Mouse (Mus musculus) MEL (cell line): ENCODE results near the gene Entpd8. TPM values are rescaled to one million over a fixed set of nuclear protein-coding genes. Genes with fewer than 3 reads are reported as not detected.

Experiments used
- DNase-seq: peaks from one replicate; pipeline ENCODE4 v3.0.0; 2011; ENCODE audit warnings: low read depth, low spot score
- H3K27ac ChIP-seq: 2 replicates; pipeline ENCODE4 v1.5.1; 2012; ENCODE audit warnings: low read depth, mild to moderate bottlenecking, control low read depth, low read length, moderate library complexity; ENCODE audit not compliant: control insufficient read depth
- H3K27me3 ChIP-seq, 2 experiments: fragments of 150-350 bp in 1 of 2; sonication (generic) in 1 of 2; 2 replicates each; pipeline ENCODE4 v1.6.1; 2012; ENCODE audit warnings: low read length in 2 of 2, mild to moderate bottlenecking in 2 of 2, improper control_type of control experiment in 1 of 2, moderate library complexity in 1 of 2; ENCODE audit not compliant: insufficient read depth in 2 of 2, control insufficient read depth in 1 of 2
- H3K36me3 ChIP-seq, 2 experiments: 2 replicates each; pipeline ENCODE4 v1.6.1; 2012 to 2014; ENCODE audit warnings: low read length in 2 of 2, improper control_type of control experiment in 1 of 2, inconsistent platforms in 1 of 2, mild to moderate bottlenecking in 1 of 2; ENCODE audit not compliant: insufficient read depth in 2 of 2, control insufficient read depth in 1 of 2
- H3K4me1 ChIP-seq, 2 experiments: fragments of 150-350 bp in 1 of 2; sonication (generic) in 1 of 2; 2 replicates each; pipeline ENCODE4 v1.6.1; 2012; ENCODE audit warnings: low read length in 2 of 2, improper control_type of control experiment in 1 of 2, mild to moderate bottlenecking in 1 of 2; ENCODE audit not compliant: insufficient read depth in 2 of 2, control insufficient read depth in 1 of 2
- H3K4me3 ChIP-seq, 2 experiments: fragments of 150-350 bp in 1 of 2; sonication (generic) in 1 of 2; 2 replicates each; pipeline ENCODE4 v1.5.1; 2012; ENCODE audit warnings: low read depth in 2 of 2, low read length in 2 of 2, mild to moderate bottlenecking in 2 of 2, moderate library complexity in 2 of 2, control low read depth in 1 of 2, improper control_type of control experiment in 1 of 2; ENCODE audit not compliant: control insufficient read depth in 1 of 2, insufficient read depth in 1 of 2
- H3K79me2 ChIP-seq: 2 replicates; pipeline ENCODE4 v1.6.1; 2012; ENCODE audit warnings: mild to moderate bottlenecking, low read length, moderate library complexity; ENCODE audit not compliant: control insufficient read depth, poor library complexity, insufficient read depth
- H3K9ac ChIP-seq: 2 replicates; pipeline ENCODE4 v1.6.1; 2012; ENCODE audit warnings: low read depth, mild to moderate bottlenecking, control low read depth, low read length, moderate library complexity; ENCODE audit not compliant: control insufficient read depth, poor library complexity, severe bottlenecking
- H3K9me3 ChIP-seq: fragments of 150-350 bp; sonication (generic); replicated peaks from 2 replicates; pipeline ENCODE4 v1.6.1; 2012; ENCODE audit warnings: mild to moderate bottlenecking, low read length, improper control_type of control experiment, moderate library complexity; ENCODE audit not compliant: insufficient read depth
- BHLHE40 ChIP-seq: IDR thresholded peaks from 2 replicates; pipeline ENCODE4 v1.6.1; 2012; ENCODE audit warnings: low read depth, mild to moderate bottlenecking, inconsistent platforms, low read length, improper control_type of control experiment, borderline replicate concordance
- CHD1 ChIP-seq: IDR thresholded peaks from 2 replicates; pipeline ENCODE4 v1.6.1; 2012; ENCODE audit warnings: low read depth, mild to moderate bottlenecking, inconsistent platforms, low read length, improper control_type of control experiment
- CTCF ChIP-seq, 3 experiments: IDR thresholded peaks in 2 of 3; conservative IDR thresholded peaks in 1 of 3; 2 replicates each; pipeline ENCODE4 v1.5.1; 2011 to 2012; ENCODE audit warnings: low read length in 3 of 3, low read depth in 2 of 3, mild to moderate bottlenecking in 2 of 3, improper control_type of control experiment in 1 of 3, inconsistent platforms in 1 of 3, mixed read lengths in 1 of 3, moderate library complexity in 1 of 3; ENCODE audit not compliant: control insufficient read depth in 1 of 3, insufficient read depth in 1 of 3, poor library complexity in 1 of 3, severe bottlenecking in 1 of 3
- E2F4 ChIP-seq: IDR thresholded peaks from 2 replicates; pipeline ENCODE4 v1.6.1; 2011; ENCODE audit warnings: low read depth, low read length, improper control_type of control experiment, borderline replicate concordance
- ELF1 ChIP-seq: IDR thresholded peaks from 2 replicates; pipeline ENCODE4 v1.6.1; 2014; ENCODE audit warnings: low read depth, mild to moderate bottlenecking, inconsistent platforms, low read length, improper control_type of control experiment, moderate library complexity
- ETS1 ChIP-seq: IDR thresholded peaks from 2 replicates; pipeline ENCODE4 v1.6.1; 2012; ENCODE audit warnings: low read depth, mild to moderate bottlenecking, inconsistent platforms, low read length, improper control_type of control experiment, moderate library complexity
- GABPA ChIP-seq: IDR thresholded peaks from 2 replicates; pipeline ENCODE4 v1.6.1; 2012; ENCODE audit warnings: low read depth, mild to moderate bottlenecking, inconsistent platforms, low read length, improper control_type of control experiment, moderate library complexity
- HCFC1 ChIP-seq: IDR thresholded peaks from 2 replicates; pipeline ENCODE4 v1.6.1; 2012; ENCODE audit warnings: low read depth, mild to moderate bottlenecking, inconsistent platforms, low read length, improper control_type of control experiment, moderate library complexity
- JUND ChIP-seq: IDR thresholded peaks from 2 replicates; pipeline ENCODE4 v1.6.1; 2011; ENCODE audit warnings: low read depth, mild to moderate bottlenecking, improper control_type of control experiment, low read length
- KAT2A ChIP-seq: conservative IDR thresholded peaks from 2 replicates; pipeline ENCODE4 v1.6.1; 2012; ENCODE audit warnings: low read depth, low read length, improper control_type of control experiment, inconsistent platforms
- MAFK ChIP-seq: IDR thresholded peaks from 2 replicates; pipeline ENCODE4 v1.6.1; 2011; ENCODE audit warnings: low read depth, mild to moderate bottlenecking, low read length, improper control_type of control experiment, borderline replicate concordance
- MAX ChIP-seq: IDR thresholded peaks from 2 replicates; pipeline ENCODE4 v1.6.1; 2011; ENCODE audit warnings: low read length, improper control_type of control experiment
- MEF2A ChIP-seq: IDR thresholded peaks from 2 replicates; pipeline ENCODE4 v1.6.1; 2014; ENCODE audit warnings: low read depth, mild to moderate bottlenecking, inconsistent platforms, low read length, improper control_type of control experiment; ENCODE audit not compliant: poor library complexity, insufficient replicate concordance, severe bottlenecking; ENCODE audit errors: extremely low read depth
- MYB ChIP-seq: IDR thresholded peaks from 2 replicates; pipeline ENCODE4 v1.6.1; 2011; ENCODE audit warnings: mild to moderate bottlenecking, low read depth, low read length, improper control_type of control experiment
- NELFE ChIP-seq: IDR thresholded peaks from 2 replicates; pipeline ENCODE4 v1.6.1; 2011; ENCODE audit warnings: low read depth, low read length, improper control_type of control experiment
- NRF1 ChIP-seq: IDR thresholded peaks from 2 replicates; pipeline ENCODE4 v1.6.1; 2014; ENCODE audit warnings: low read depth, mild to moderate bottlenecking, inconsistent platforms, low read length, improper control_type of control experiment, moderate library complexity; ENCODE audit not compliant: poor library complexity, insufficient read depth, severe bottlenecking
- POLR2A ChIP-seq, 2 experiments: IDR thresholded peaks; 2 replicates each; pipeline ENCODE4 v1.6.1; 2011 to 2012; ENCODE audit warnings: low read length in 2 of 2, mild to moderate bottlenecking in 2 of 2, control low read depth in 1 of 2, improper control_type of control experiment in 1 of 2, low read depth in 1 of 2, moderate library complexity in 1 of 2; ENCODE audit not compliant: control insufficient read depth in 1 of 2, insufficient read depth in 1 of 2, poor library complexity in 1 of 2
- POLR2AphosphoS2 ChIP-seq: IDR thresholded peaks from 2 replicates; pipeline ENCODE4 v1.6.1; 2011; ENCODE audit warnings: low read length, improper control_type of control experiment
- RAD21 ChIP-seq: IDR thresholded peaks from 2 replicates; pipeline ENCODE4 v1.6.1; 2011; ENCODE audit warnings: mild to moderate bottlenecking, low read depth, low read length, improper control_type of control experiment
- RCOR1 ChIP-seq: IDR thresholded peaks from 2 replicates; pipeline ENCODE4 v1.6.1; 2012; ENCODE audit warnings: low read depth, mild to moderate bottlenecking, inconsistent platforms, low read length, improper control_type of control experiment
- SIN3A ChIP-seq: IDR thresholded peaks from 2 replicates; pipeline ENCODE4 v1.6.1; 2012; ENCODE audit warnings: low read length, improper control_type of control experiment, inconsistent platforms
- SMC3 ChIP-seq: IDR thresholded peaks from 2 replicates; pipeline ENCODE4 v1.6.1; 2011; ENCODE audit warnings: low read depth, low read length, improper control_type of control experiment
- UBTF ChIP-seq: IDR thresholded peaks from 2 replicates; pipeline ENCODE4 v1.6.1; 2012; ENCODE audit warnings: low read depth, mild to moderate bottlenecking, inconsistent platforms, low read length, improper control_type of control experiment, moderate library complexity, borderline replicate concordance; ENCODE audit not compliant: insufficient read depth
- USF2 ChIP-seq, 2 experiments: IDR thresholded peaks; 2 replicates each; pipeline ENCODE4 v1.6.1; 2011 to 2012; ENCODE audit warnings: improper control_type of control experiment in 2 of 2, low read length in 2 of 2, borderline replicate concordance in 1 of 2, inconsistent platforms in 1 of 2, low read depth in 1 of 2, mild to moderate bottlenecking in 1 of 2; ENCODE audit not compliant: insufficient read depth in 1 of 2
- ZC3H11A ChIP-seq: IDR thresholded peaks from 2 replicates; pipeline ENCODE4 v1.6.1; 2012; ENCODE audit warnings: low read depth, mild to moderate bottlenecking, inconsistent platforms, low read length, improper control_type of control experiment
- polyA plus RNA-seq, 2 experiments: library from polyadenylated mRNA; stranded (reverse) in 1 of 2; unstranded in 1 of 2; fragments of >175 nt in 1 of 2; fragments of >200 nt in 1 of 2; gene quantifications; 2 replicates each; pipeline versions ENCODE4 v1.2.1 to v1.2.4; 2012; ENCODE audit warnings: low replicate concordance in 2 of 2, low read depth in 1 of 2; ENCODE audit not compliant: insufficient read length in 2 of 2, insufficient read depth in 1 of 2, missing spikeins in 1 of 2
- total RNA-seq: library from RNA; depleted of rRNA; stranded (reverse); fragments of 300-350 nt; gene quantifications from 2 replicates; pipeline ENCODE4 v1.2.3, GENCODE M21; 2012

The Entpd8 gene
- total and polyA plus RNA-seq, 3 experiments, result not detected

GRCm38 (mm10) chr2:25098005-25098615, 18.0 kb downstream of the Entpd8 start (continued):
- no peak for TF ChIP-seq RAD21
- no peak for TF ChIP-seq UBTF
- no peak for TF ChIP-seq SMC3
- TF ChIP-seq, all 39 proteins: peak for 5

DNA sequence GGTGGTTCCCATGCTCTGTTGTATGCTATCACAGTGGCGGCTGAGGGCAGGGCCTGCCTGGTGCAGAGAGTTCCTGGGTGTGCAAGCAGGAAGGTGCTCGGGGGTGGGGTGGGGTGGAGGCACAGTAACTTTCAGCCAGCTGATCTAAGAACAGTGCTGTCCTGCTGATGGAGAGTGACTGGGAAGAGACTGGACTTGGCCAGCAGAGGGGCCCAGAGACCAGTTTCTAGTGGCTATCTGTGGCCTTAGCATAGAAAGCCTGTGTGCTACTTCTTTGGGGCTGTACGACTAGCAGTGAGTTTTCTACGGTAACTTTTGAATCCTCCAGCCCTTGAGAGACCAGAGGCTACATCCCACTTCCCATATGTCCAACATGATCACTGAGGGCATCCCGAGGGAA, 18.9 kb downstream of the Entpd8 start:
- no peak for TF ChIP-seq NRF1
- no peak for TF ChIP-seq MEF2A
- no peak for TF ChIP-seq HCFC1
- no peak for TF ChIP-seq BHLHE40
- no peak for TF ChIP-seq GABPA
- no peak for TF ChIP-seq NELFE
- TF ChIP-seq RAD21, result peak; percentile 23
- TF ChIP-seq E2F4, result no peak
- TF ChIP-seq JUND, result no peak
- no peak for TF ChIP-seq ZC3H11A
- TF ChIP-seq MAFK, result no peak
- no peak for TF ChIP-seq CHD1
- TF ChIP-seq MYB, result no peak
- TF ChIP-seq POLR2A (IDR thresholded peaks at IDR 0.05; ENCODE audit: control insufficient read depth in 1 of 2, insufficient read depth in 1 of 2, low read depth in 1 of 2, low read length in 2 of 2, poor library complexity in 1 of 2), result no peak
- TF ChIP-seq CTCF (IDR thresholded peaks at IDR 0.05 in 2 of 3, conservative IDR thresholded peaks at IDR 0.05 in 1 of 3; ENCODE audit: control insufficient read depth in 1 of 3, insufficient read depth in 1 of 3, low read depth in 2 of 3, low read length in 3 of 3, poor library complexity in 1 of 3, severe bottlenecking in 1 of 3), result 0 out of 6 replicates have a peak, but pooled peaks of 1 of the 3 experiments have one; percentile 19
- 0 out of 2 replicates have a peak, but pooled peaks have one; percentile 16 for TF ChIP-seq SMC3
- TF ChIP-seq, all 39 proteins: peak for 3
- Histone ChIP-seq H3K27me3 (no peaks in the 10 kb centered on the region), H3K4me1 (peaks cover 17 to 25% of the 10 kb centered on the region in 2 experiments; a peak in 3 of 4 replicates), H3K9ac (peak overlapping the region; percentile 1; the same call in 1 of the 2 replicates), H3K36me3 (peaks cover 0 to 25% of the 10 kb centered on the region in 2 experiments; a peak in 2 of 4 replicates), H3K9me3 (no peaks in the 10 kb centered on the region), H3K27ac (peak overlapping the region; percentile 66), H3K79me2 (no peaks in the 10 kb centered on the region), H3K4me3 (no peak overlapping the region)
- DNase-seq, result peak; percentile 37

DNA sequence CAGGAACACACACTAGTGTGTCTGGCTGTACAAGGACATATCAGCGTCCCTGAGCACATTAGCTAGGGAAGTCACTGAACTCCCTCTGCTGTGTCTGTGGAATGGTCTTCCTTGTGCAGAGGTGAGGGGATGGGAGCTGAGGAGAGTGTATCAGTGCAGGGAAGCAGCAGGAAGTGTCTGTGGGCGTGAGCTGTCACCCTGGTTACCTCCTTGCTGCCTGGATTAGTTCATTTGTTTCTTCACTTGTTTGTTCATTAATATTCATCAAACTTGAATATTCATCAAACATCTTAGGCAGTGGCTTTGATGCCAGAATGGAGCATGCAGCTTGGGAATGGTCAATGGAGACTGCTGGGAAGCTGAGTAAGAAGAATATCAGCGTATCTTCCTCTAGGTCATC, 19.6 kb downstream of the Entpd8 start:
- Histone ChIP-seq H3K27me3 (no peaks in the 10 kb centered on the region), H3K79me2 (no peaks in the 10 kb centered on the region), H3K9me3 (no peaks in the 10 kb centered on the region), H3K4me1 (peaks cover 17 to 25% of the 10 kb centered on the region in 2 experiments; a peak in 3 of 4 replicates), H3K27ac (no peak overlapping the region), H3K4me3 (no peak overlapping the region), H3K9ac (no peak overlapping the region), H3K36me3 (peaks cover 0 to 25% of the 10 kb centered on the region in 2 experiments; a peak in 2 of 4 replicates)
- no peak for TF ChIP-seq SIN3A
- no peak for TF ChIP-seq JUND
- no peak for TF ChIP-seq USF2 (IDR thresholded peaks at IDR 0.05; ENCODE audit: borderline replicate concordance in 1 of 2, insufficient read depth in 1 of 2, low read depth in 1 of 2, low read length in 2 of 2)
- TF ChIP-seq ETS1, result no peak
- TF ChIP-seq NRF1, result no peak
- TF ChIP-seq ELF1, result no peak
- no peak for TF ChIP-seq POLR2A (IDR thresholded peaks at IDR 0.05; ENCODE audit: control insufficient read depth in 1 of 2, insufficient read depth in 1 of 2, low read depth in 1 of 2, low read length in 2 of 2, poor library complexity in 1 of 2)
- TF ChIP-seq POLR2AphosphoS2, result no peak
- TF ChIP-seq GABPA, result no peak
- TF ChIP-seq KAT2A, result no peak
- TF ChIP-seq RAD21, result no peak
- no peak for TF ChIP-seq MEF2A
- TF ChIP-seq RCOR1, result no peak
- no peak for TF ChIP-seq MAFK
- no peak for TF ChIP-seq ZC3H11A
- TF ChIP-seq MAX, result no peak
- DNase-seq, result peak; percentile 37
